Mouse (Mus musculus) c-Kit-positive CD71-negative TER-119-negative erythroid progenitor cells, embryonic 14.5 days (primary cell): ENCODE results near the gene Camsap2.
A peak's percentile ranks its signal among the peaks of the same experiment; 100 is the strongest.

Source experiments
- DNase-seq: peaks from one replicate; pipeline ENCODE4 v3.0.0-alpha.2; 2013; ENCODE audit warnings: low read depth

The Camsap2 gene

DNA sequence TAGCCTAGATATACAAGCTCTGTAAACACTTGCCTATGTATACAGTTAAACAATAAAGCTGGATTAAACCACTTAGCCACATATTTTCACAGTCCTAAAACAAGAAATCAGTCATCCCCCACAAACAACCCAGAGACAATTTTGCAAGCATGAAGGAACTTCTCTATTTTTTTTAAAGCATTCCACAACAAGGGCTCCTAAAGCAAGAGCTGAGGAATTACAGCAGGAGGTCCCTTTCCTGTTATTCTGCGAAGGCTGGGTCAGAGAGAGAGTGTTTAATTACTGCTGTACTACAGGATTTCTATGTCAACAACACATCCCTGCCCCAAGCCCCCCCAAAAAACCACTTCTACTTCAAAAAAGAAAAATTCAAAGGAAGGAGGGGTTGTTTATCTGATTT is 1.6 kb downstream of the Camsap2 start:
- DNase-seq, result no peak

DNA sequence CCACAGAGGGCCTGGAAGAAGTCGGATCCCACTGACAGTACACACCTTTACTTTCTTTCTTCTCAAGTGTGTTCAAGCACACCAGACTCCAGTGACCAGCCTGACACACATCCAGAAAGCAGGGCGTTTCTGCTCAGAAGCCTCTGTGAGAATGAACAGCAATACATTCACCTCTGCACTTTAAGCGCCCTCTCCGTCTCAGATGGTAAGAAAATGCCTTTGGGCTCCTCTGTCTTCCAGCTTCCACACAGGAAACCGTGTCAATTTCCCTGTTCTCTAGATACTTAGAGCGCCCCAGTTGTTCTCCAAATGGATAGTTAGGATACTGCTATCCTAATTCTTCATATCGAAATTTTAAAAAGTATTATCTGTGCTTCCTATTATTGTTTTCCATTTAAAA is 2.2 kb downstream of the Camsap2 start:
- DNase-seq, result no peak

DNA sequence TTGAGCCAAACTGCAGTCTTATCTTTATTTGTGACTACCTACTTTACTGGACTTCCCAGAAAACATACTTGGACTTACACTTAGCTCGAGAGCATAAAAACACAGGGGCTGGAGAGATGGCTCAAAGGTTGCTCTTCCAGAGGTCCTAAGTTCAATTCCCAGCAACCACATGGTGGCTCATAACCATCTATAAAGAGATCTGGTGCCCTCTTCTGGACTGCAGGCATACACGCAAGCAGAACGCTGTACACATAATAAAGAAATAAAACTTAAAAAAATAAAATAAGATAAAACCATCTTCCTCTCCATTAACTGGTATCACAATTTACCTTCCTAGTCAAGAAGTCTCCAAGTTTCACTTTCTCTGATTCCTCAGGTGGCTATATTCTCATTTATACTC is 5.4 kb downstream of the Camsap2 start:
- DNase-seq, result no peak

DNA sequence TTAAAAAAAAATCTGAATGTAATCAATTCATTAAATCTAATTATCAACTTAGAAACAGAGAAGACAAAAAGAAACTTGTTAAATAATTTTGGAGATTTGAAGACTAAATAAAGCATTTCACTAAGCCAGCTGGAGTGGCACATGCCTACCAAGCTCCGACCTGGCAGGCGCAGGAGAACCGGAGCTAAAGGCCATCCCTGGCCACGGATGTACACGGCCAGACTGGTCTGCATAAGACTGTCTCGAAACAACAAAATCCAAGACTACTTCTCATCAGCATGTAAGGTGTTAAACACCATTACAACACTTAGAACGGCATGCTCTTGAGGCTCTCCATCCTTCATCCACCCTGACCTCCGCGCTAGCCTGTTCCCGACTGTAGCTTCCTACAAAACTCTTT is 11.2 kb downstream of the Camsap2 start:
- no peak for DNase-seq

DNA sequence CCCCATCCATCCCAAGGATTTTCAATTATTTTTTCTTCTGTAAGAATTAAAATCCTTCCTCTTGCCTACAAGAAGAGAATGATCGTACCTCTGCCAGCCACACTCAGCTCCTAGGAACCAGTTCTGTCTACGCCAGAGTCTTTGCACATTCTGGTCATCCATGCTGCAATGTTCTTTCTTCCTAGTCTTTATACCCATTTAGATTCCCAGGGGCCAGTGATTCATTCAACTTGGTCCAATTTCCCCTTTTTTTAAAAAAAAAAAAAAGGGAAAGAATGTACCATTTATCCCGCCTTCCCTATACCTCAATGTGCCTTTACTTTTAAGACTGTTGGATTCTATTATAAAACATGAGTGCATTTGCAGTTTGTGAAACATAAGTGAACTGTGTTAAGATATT is 12.4 kb downstream of the Camsap2 start:
- no peak for DNase-seq

DNA sequence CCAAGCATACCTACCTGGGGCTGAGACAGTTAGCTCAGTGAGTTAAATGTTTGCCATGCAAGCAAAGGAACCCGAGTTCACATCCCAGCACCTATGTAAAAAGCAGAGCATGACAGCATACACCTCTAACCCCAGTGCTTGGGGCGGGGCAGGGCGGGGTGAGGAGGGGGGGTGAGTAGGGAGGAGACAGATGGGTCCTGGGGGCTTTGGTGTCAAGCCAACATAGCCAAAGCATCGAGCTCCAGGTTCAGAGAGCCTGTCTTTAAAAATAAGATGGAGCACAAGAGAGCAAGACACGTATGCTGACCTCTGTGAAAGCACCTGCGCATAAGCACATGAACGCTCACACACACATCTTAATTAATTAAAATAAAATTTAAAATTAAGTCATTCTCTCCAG is 12.8 kb downstream of the Camsap2 start:
- DNase-seq, result no peak

DNA sequence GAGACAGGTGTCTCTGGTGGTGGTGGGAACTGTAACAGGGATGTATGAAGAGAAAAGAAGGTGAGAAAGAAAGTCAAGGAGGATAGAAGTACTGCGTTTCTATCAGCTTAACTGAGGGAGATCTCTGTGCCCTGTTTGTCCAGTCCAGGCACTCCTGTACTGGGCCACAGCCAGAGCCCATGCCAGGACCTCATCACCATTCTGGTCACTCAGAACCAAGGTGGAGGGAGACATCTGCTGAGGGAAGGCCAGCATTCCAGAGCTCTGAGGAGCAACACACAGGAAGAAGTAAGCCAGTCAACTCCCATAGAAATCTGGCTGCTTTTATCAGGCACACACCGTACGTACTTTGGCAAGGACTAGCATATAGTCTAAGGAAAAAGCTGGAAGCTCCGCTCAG is 14.1 kb downstream of the Camsap2 start:
- DNase-seq, result no peak

DNA sequence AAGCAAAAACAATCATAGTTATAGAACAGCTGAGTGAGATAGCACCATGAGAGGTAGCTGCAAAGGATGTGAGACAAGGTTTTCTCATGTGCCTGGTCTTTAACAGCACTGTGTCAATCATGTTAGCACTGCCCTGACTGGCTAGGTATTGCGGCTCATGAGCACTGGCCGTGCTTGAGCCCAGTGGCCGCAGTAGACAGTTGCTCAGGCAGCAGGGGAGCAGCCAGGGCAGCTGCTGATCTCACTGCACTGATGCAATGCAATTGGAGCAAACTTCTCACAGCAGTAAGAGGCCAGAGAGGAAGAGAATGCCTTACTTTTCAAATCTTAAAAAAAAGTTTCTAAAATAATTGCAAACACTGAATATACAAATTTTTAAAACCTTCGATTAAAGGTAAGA is 16.5 kb downstream of the Camsap2 start:
- DNase-seq, result no peak

DNA sequence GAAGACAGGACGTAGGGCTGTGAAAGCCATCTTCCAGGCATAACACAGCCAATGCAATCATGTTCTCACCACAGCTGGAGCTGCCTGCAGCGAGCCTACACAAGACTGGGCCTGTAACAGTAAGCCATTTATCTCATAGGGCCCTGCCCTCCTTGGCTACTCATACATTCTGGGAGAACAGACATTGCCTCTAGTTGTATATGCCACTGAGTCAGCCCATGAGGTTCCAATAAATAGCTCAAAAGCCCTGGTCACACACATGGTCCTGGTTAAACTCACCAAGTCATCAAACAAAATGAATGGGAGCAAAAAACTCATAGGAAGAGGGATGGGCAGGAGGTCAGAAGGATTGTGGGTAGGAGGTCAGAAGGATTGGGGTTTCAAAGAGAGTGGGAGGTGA is 17.3 kb downstream of the Camsap2 start:
- no peak for DNase-seq

DNA sequence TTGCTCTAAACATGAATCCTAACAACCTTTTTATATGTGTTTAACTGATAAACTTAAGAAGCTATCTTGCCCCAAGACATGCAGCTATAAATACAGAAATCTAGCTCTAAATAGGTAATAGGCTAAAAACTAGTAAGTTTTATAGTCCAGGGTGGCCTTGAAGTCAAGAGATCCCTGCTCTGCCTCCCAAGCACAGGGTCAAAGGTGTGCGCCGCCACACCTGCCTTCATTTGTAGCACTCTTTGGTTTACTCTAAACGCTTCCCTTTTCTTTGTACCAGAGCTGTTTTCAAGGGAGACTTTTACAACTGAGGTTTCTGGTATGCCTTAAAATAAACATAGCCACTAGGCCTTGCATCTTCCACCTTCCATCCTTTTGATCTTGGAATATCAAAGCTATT is 18.3 kb downstream of the Camsap2 start:
- no peak for DNase-seq

DNA sequence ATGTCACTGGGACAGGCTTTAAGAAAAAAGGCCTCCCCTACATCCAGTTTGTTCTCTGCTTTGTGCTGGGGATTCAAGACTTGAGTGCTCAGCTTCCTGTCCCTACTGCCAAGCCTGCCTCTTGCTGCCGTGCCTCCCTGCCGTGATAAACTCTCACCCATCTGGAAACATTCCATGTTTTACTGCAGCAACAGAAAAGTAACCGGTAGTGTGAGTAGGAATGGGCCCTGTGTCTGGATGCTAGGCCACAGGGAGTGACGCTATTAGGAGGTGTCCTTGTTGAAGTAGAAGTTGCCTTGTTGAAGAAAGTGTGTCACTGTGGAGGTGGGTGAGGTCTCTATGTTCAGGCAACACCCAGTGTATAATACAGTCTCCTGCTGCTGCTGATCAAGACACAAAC is 20.0 kb downstream of the Camsap2 start:
- no peak for DNase-seq

DNA sequence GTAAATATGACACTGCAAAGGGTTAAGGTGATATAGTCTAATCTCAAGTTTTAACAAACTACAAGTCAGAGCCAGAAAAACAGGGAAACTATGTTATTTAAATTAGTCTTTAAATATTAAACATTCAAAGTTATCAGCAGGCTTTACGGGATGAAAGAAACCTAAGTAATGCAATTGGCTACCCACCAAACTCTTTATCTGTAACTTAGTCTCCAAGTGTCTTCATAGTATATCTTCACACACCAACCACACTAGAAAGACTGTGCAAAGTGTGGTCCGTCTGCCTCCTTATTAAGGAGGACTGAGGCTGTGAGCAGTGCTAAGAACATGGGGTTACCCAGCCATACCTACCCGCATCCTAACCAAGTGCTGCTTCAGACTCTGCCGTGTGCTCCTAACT is 23.6 kb downstream of the Camsap2 start:
- no peak for DNase-seq

DNA sequence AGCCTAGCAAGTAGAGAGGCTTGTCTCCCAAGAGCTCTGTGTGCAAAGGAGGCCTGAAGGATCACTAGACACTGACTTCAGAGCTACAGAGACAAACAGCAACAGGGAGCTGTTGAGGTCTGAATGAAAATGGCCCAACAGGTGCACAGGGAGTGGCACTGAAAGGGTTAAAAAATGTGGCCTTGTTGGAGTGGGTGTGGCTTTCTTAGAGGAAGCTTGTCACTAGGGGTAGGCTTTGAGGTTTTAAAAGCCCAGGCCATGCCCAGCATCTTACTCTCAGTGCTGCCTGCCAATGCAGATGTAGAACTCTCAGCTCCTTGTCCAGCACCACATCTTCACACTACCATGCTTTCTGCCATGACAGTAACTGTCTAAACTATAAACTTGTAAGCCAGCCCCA is 29.6 kb downstream of the Camsap2 start:
- DNase-seq, result no peak

DNA sequence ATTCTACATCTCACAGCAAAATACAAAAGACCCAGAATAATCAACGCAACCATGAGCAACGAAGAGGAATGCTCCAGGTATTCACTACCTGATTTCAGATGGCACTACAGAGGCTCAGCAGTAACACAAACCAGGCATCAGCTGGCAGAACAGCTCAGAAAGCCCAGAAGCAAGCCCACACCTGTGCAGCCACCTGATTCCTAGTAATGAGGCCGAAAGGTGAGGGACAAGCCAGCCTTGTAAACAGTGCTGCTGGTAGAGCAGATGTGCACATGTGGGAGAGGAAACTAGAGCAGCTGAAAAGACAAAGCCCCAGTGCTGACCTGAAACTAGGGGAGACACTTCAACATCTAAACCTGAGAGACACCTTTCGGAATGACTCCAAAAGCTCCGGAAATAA is 36.7 kb downstream of the Camsap2 start:
- no peak for DNase-seq

DNA sequence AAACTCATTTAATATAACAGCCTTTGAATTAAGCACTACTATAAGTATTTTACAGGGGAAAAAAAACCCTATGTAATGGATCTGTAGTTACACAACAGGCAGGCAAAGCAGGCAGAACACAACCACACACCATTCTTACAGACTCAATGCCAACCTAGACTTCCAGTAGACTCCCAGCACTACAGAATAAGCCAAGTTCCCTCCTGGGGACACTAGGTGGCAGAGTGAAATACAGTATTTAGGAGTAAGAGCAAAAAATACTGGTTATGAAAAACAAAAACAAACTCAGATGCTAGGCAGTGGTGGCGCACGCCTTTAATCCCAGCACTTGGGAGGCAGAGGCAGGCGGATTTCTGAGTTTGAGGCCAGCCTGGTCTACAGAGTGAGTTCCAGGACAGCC is 39.5 kb downstream of the Camsap2 start:
- peak; percentile 32 for DNase-seq

DNA sequence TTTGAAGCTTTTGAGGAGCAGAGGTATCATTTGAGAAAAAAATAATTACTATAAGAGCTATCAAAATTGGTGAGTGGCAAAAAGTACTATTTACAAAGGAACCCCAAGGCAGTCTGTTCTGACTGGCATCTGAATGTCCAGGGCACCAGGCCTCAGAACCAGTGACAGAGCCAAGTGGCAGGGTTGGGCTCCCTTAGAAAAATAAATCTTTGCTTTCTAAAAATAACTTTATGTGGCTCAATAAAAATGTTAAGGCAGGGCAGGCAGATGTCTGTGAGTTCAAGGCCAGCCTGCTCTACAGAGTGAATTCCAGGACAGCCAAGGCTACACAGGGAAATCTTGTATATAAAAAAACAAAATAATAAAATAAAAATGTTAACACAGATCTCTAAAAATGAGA is 51.9 kb downstream of the Camsap2 start:
- DNase-seq, result no peak

DNA sequence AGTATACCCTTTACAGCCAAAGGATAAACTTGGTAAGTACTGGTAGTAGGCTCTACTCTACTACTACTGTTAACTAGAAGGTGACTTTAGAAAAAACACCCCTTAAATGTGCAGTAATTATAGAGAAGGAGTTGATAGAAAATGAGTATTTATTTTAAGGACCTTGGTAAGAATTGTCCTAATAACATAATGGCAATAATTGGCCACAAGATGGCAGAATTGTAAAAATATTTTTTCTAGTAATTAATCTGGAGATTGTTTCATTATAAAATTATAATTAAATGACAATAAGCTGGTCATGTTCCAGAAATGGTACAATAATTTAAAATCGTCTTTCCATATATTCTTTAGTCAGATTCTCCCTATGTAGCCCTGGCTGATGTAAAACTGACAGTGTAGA is 56.1 kb downstream of the Camsap2 start:
- DNase-seq, result no peak

DNA sequence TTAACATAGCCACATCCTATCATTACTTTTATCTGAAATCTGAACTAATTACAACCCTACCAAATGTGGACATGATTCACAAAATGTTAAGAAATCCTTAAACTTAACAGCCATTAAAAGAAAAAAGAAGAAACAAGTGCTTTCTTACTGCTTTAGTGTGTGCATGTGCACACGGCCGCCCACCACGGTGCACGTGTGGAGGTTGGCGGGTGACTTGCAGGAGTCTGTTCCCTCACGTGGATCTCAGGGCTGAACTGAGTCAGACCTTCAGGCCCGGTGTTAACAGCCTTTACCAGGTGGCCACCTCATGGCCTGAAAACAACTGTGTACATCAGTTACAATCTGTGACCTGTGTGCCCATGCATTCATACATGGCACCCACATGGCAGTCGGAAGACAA is 68.5 kb downstream of the Camsap2 start:
- DNase-seq, result no peak

DNA sequence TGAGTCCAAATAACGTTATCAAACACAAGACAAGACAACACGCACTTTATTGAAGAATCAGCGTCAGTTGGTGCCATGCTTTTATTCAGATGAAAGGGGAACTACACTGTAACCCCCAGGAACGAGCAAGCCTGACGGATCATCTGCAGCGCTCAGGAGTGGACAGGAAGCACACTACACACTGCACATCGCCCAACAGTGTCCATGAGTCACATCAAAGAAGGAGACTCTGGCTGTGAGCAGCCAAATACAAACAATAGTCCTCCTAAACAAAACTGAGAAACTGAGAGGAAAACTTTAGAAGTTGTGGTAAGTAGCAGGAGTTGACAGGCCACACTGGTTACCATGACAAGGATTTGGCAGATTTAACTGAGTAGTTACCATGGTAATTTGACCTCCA is 77.7 kb downstream of the Camsap2 start:
- DNase-seq, result no peak

DNA sequence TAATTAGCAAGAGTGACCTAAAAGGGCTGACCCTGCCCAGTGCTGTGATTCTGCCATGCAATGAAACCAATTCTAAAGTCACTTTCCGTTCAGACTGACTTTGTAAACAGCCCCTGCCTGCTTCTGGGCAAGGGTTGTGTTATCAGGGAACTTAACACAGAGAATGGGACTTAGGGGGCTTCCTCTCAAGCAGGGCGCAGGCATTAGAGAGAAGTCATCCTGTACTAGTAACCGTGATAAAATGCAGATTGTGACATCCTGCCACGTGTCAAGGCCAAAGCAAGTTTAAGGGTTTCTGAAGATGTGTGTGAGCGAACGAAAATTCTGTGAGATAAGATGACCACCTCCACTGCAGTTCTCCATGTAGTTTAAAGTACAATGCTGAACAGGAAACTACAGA is 79.8 kb downstream of the Camsap2 start:
- no peak for DNase-seq

DNA sequence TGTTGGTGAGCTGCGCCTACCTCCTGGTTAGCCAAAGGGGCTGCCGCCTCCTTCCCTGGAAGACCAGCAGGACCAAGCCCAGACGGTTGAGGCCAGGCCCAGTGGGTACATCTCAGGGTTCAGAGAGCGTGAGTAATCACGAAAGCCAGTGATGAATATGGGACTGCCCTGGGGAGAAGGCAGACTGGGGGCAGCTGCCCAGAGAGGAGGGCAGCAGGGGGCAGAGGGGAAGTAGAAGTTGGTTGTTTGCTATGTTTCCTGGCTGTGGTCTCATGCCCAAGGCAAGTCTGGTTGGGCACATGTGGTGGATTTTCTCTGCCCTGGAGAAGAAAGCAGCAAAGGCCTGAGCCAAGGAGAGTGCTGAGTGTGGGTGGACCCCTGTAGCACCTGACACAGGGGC is 82.5 kb downstream of the Camsap2 start:
- no peak for DNase-seq

DNA sequence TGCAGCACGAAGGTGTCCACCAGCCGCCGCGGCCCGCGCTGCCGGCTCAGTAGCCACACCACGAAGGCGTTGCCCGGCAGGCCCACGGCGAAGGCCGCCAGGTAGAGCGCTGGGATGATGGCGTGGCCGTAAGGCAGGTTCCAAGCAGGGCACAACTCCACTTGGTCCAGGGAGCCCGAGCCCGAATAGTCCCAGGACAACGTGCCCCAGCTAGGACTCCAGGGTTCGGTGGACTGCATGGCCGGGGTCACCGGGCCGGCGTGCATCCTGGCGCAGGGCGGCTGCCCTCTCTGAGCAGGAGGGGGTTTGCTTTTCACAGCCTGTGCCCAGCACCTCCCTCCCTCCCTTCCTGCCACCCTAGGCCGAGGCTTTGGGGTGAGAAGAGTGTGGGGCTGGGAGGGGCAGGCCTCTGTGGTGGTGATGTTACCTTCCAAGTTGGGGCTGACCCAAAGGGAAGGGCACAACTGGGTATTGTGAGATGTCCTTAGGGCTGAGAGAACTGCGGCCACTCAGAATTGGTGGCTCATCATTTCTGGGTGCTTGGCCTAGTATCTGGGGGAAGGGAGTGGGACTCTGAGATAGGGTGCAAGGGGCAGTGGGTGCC is 85.2 kb downstream of the Camsap2 start, which contains the start of gene Gpr25:
TSS of gene Gpr25 (minus strand) at position 239 of the 604 bp plus-strand sequence.
- no peak for DNase-seq

DNA sequence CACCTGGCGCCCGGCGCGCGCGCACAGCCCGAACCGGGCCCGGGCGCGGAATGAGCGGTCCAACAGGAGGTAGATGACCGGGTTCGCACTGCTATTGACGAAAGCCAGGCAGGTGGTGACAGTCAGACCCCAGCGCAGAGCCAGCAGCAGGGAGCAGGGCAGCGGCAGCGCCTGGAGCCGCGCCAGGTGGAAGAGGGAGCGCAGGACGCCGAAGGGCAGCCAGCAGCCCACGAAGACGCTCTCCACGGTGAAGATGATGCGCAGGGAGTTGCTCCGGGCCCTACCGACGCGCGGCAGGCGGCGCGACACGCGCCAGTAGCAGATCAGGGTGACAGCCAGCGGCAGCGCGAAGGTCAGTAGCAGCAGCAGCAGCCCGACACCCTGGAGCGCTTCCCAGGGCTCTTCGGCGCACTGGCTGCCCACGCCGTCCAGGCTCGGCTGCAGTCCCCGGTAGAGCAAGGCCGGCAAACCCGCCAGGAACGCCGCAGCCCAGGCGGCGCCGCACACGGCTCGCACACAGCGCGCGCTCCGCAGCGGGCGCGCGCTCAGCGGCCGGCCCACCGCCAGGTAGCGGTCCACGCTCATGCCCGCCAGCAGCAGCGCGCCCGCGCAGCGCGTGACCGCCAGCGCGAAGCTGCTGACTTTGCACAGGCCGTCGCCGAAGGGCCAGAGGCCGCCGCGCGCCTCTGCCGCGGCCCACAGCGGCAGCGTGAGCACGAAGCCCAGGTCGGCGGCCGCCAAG is 85.8 kb downstream of the Camsap2 start:
- DNase-seq, result no peak

DNA sequence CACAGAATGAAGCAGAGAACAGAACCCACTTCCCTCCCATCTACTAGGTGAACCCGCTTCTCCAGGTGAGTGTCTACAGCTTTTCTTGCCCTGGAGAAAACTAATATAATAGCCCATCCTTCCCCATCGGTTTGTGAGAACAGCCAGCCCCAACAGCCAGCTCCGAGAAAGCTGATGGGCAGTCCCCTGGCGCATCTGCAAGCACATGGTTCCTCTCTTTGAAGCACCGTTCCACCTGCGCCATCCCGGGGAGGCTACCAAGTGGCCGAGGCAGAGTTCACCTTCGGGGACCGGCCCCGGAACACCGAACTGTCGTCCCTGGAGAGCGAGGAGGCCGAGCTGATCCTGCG is 86.4 kb downstream of the Camsap2 start:
- DNase-seq, result no peak
